Mouse (Mus musculus) ES-Bruce4 (cell line): ENCODE results near the gene Phf20. TPM values are rescaled to one million over a fixed set of nuclear protein-coding genes. Genes with fewer than 3 reads are reported as not detected.

ENCODE experiments used
- H3K27ac ChIP-seq: 2 replicates; pipeline ENCODE4 v1.5.1; 2012; ENCODE audit warnings: low read length, inconsistent platforms; ENCODE audit not compliant: insufficient read depth
- H3K27me3 ChIP-seq: 2 replicates; pipeline ENCODE4 v1.6.1; 2012; ENCODE audit warnings: mild to moderate bottlenecking, low read length, inconsistent platforms; ENCODE audit not compliant: control insufficient read depth, poor library complexity, insufficient read depth, severe bottlenecking
- H3K36me3 ChIP-seq: 2 replicates; pipeline ENCODE4 v1.6.1; 2012; ENCODE audit warnings: inconsistent platforms, mild to moderate bottlenecking, low read length, moderate library complexity; ENCODE audit not compliant: control insufficient read depth, poor library complexity, insufficient read depth, severe bottlenecking
- H3K4me1 ChIP-seq: one replicate; pipeline ENCODE4 v1.8.1; 2011; ENCODE audit warnings: low read length; ENCODE audit not compliant: control insufficient read depth, insufficient read depth
- H3K4me3 ChIP-seq: 2 replicates; pipeline ENCODE4 v1.5.1; 2011; ENCODE audit warnings: low read depth, mild to moderate bottlenecking, low read length
- H3K9ac ChIP-seq: 2 replicates; pipeline ENCODE4 v1.6.1; 2012; ENCODE audit warnings: low read depth, mild to moderate bottlenecking, inconsistent platforms; ENCODE audit not compliant: poor library complexity, severe bottlenecking
- H3K9me3 ChIP-seq: replicated peaks from 2 replicates; pipeline ENCODE4 v1.6.1; 2012; ENCODE audit warnings: mild to moderate bottlenecking, low read length, inconsistent platforms; ENCODE audit not compliant: control insufficient read depth, poor library complexity, insufficient read depth, severe bottlenecking
- CTCF ChIP-seq: IDR thresholded peaks from one replicate; pipeline ENCODE4 v1.8.1; 2011; ENCODE audit warnings: low read depth, low read length
- EP300 ChIP-seq: IDR thresholded peaks from 2 replicates; pipeline ENCODE4 v1.6.1; 2011; ENCODE audit warnings: low read depth, low read length; ENCODE audit not compliant: insufficient read depth
- POLR2A ChIP-seq: IDR thresholded peaks from one replicate; pipeline ENCODE4 v1.8.1; 2011; ENCODE audit warnings: low read length; ENCODE audit not compliant: insufficient read depth
- polyA plus RNA-seq: library from polyadenylated mRNA; stranded (reverse); fragments of >200 nt; gene quantifications from 2 replicates; pipeline ENCODE4 v1.2.4, GENCODE M21; 2011; ENCODE audit warnings: low read depth; ENCODE audit not compliant: missing spikeins, insufficient read depth, insufficient read length

The Phf20 gene
- polyA plus RNA-seq, 1 experiment, result 78.8 TPM

DNA sequence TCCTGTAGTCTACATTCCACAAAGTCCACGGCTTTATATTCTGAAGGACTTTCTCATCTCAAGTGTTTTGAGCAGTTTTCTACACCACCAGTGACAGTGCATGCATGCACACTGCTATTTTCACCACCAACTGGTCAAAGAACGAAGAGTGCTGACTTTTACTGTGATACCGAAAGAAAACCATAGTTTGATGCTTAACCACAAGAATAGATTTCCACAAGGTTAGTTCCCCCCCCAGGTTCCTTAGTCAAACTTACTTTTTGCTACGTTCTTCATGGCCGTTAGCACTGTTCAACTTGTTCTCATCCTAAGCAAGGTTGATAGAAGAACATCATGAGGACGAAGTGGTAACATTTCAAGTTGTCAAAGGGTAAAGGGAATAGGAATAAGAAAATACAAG lies 19.2 kb upstream of the Phf20 start:
- H3K9ac ChIP-seq, result 0 out of 2 replicates have a peak overlapping the region, but pooled peaks have one; percentile 34
- peaks cover 63% of the 10 kb centered on the region for H3K36me3 ChIP-seq
- H3K4me1 ChIP-seq, result no peaks in the 10 kb centered on the region
- H3K9me3 ChIP-seq, result no peaks in the 10 kb centered on the region
- no peak overlapping the region for H3K4me3 ChIP-seq
- TF ChIP-seq POLR2A (no peak), EP300 (no peak), CTCF (no peak)
- H3K27ac ChIP-seq, result no peak overlapping the region
- no peaks in the 10 kb centered on the region for H3K27me3 ChIP-seq

DNA sequence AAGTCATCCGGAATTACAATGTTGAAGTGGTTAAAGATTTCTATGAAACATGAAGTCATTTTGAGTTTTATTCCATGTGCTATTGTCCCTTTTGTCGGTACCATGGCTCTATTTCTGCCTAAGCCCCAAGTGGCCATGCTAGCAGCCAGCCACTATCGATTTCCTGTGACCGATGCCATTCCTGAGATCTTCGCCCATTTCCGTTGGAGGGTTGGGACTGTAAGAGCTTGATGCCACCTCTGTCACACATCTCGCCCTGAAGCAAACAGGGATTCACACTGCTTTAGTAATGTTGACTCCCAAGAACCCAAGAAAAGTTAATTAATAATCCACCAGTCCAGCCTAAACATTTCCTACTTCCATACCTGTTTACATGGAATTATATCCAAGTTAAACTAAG lies 18.6 kb upstream of the Phf20 start:
- Histone ChIP-seq H3K4me3 (no peak overlapping the region), H3K27ac (no peak overlapping the region), H3K4me1 (no peaks in the 10 kb centered on the region), H3K9ac (0 out of 2 replicates have a peak overlapping the region, but pooled peaks have one; percentile 3), H3K9me3 (no peaks in the 10 kb centered on the region), H3K36me3 (peaks cover 57% of the 10 kb centered on the region), H3K27me3 (no peaks in the 10 kb centered on the region)
- TF ChIP-seq EP300 (no peak), POLR2A (no peak), CTCF (no peak)

DNA sequence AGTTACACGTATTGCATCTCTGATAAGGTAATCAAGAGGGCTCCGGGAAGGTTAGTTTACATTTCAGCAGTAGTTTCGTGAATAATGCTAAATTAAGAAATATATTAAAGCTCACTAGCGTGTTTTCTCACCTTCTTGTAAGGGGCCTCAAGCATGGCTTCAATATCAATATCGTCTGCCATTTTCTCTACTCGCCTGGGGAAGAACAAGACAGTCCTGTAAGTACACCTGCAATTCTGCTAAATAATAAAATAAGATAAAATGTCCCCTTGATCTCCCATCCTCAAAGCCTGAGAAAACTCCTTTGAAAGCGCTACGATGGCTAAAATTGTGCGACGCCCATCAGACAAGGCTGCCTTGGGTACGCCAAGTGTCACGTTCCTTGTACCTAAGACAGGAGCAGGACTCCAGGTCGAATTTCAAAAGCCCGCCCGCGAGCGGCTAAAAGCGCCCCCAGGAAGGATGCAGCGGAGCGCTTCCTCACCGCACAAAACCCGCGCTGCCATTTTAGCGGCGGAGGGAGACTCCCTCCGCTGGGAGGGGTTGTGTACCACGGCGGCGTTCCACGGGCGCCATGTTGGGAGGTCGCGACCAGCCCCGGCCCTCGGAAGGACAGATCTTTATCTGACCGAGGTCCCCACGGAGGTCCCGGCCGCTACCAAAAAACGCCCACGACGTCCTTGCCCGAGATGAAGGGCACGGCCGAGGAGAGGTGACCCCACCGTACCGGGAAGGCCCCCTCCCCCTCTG lies 17.0 kb upstream of the Phf20 start:
- peaks cover 42% of the 10 kb centered on the region for H3K36me3 ChIP-seq

DNA sequence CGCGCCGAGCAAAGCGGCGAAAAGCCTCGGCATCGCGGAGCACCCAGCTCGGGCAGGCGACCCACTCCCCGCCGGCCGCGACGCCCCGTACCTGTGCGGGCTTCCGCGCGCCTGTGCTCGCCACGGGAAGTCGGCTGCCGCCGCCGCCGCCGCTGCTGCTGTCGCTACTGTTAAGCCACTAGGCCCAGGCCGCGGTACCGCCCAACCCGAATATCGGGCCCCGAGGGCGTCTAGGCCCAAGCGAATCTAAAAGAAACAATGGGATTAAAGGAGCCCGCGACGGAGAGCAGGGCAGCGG lies 16.5 kb upstream of the Phf20 start:
- peaks cover 37% of the 10 kb centered on the region for H3K36me3 ChIP-seq
- H3K27me3 ChIP-seq, result no peaks in the 10 kb centered on the region
- no peak for TF ChIP-seq CTCF
- TF ChIP-seq POLR2A, result no peak
- no peak for TF ChIP-seq EP300
- H3K9me3 ChIP-seq, result no peaks in the 10 kb centered on the region
- peak overlapping the region; percentile 74 for H3K27ac ChIP-seq
- peak overlapping the region; percentile 89 for H3K4me3 ChIP-seq
- peak overlapping the region; percentile 97 for H3K9ac ChIP-seq
- no peaks in the 10 kb centered on the region for H3K4me1 ChIP-seq

More for the DNA sequence above, 17.0 kb upstream of the Phf20 start:
- TF ChIP-seq EP300 (0 out of 2 replicates have a peak, but pooled peaks have one; percentile 6), CTCF (no peak)
- no peaks in the 10 kb centered on the region for H3K9me3 ChIP-seq
- H3K27me3 ChIP-seq, result no peaks in the 10 kb centered on the region
- peak overlapping the region; percentile 74 for H3K27ac ChIP-seq
- H3K4me1 ChIP-seq, result no peaks in the 10 kb centered on the region
- peak overlapping the region; percentile 89 for H3K4me3 ChIP-seq
- peak overlapping the region; percentile 97 for H3K9ac ChIP-seq

DNA sequence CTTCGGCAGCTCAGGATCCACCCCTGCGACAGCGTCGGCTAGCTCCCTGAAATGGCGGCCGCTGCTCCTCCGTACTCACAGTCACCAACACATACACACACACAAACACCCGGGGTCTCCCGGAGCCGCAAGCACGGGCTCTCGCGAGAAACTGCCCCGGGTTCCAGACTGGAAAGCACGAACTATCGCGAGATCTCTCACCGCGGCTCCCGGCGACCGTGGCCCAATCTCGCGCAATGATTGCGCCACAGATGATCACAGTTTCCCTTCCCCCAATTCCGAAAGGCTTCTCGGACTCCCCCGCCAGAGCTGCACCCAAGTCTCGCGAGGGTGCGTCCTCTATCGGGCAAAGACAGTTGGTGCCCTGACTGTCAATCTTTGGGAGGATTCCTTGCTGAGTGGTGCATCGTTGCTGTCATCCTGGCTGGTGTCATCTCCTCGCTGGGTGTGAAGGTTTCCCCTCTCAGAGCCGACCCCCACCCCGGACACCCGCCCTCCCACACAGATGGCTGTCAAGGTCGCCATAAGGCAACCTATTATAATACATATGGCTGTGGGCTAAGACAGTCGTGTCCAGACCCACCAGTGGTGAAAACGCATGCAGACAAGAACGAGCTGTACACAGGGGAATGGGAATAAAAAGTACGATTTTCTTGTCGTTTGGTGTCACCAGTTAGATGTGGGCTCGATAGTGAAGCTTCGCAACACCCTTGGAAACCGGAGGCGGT lies 16.0 kb upstream of the Phf20 start, which contains the start of gene Rbm39:
Gene Rbm39 (minus strand): TSS at position 145 of the 728 bp plus-strand sequence.
- TF ChIP-seq EP300 (no peak), POLR2A (peak; percentile 65)

More for the DNA sequence above, 16.0 kb upstream of the Phf20 start, which contains the start of gene Rbm39:
- Histone ChIP-seq H3K36me3 (peaks cover 32% of the 10 kb centered on the region), H3K27ac (peak within 1 kb of the TSS; percentile 74), H3K4me1 (no peaks in the 10 kb centered on the region), H3K9me3 (no peaks in the 10 kb centered on the region), H3K4me3 (peak within 1 kb of the TSS; percentile 89), H3K9ac (peak within 1 kb of the TSS; percentile 97), H3K27me3 (no peaks in the 10 kb centered on the region)
